Mouse (Mus musculus) cerebellum, adult (tissue): ENCODE data around the gene Sugct.

Source experiments
- ATAC-seq: cut with Nextera tagmentation; 2 replicates; pipeline ENCODE4 v1.9.2; 2017; ENCODE audit warnings: mild to moderate bottlenecking, moderate library complexity, mixed read lengths; ENCODE audit not compliant: insufficient number of reproducible peaks, low FRiP score, low TSS enrichment

Gene Sugct

GRCm38 (mm10) chr13:17694911-17695699, at the start of gene Sugct, which contains the start of gene Mplkip:
Gene Sugct (minus strand): TSS chr13:17695553.
Gene Mplkip (plus strand): TSS chr13:17695192.
- ATAC-seq: peak; percentile 95

- no peak for ATAC-seq
Observed at GRCm38 (mm10) chr13:17728798-17729197, 33.4 kb upstream of the Sugct start.

GRCm38 (mm10) chr13:17727922-17728321, 32.6 kb upstream of the Sugct start:
- no peak for ATAC-seq

- ATAC-seq: no peak
Observed at GRCm38 (mm10) chr13:17717357-17717756, 22.0 kb upstream of the Sugct start.

GRCm38 (mm10) chr13:17708784-17709311, 13.5 kb upstream of the Sugct start:
- no peak for ATAC-seq

GRCm38 (mm10) chr13:17705188-17705826, 10.0 kb upstream of the Sugct start:
- no peak for ATAC-seq

GRCm38 (mm10) chr13:17702311-17702710, 7.0 kb upstream of the Sugct start:
- no peak for ATAC-seq

GRCm38 (mm10) chr13:17701322-17701721, 6.0 kb upstream of the Sugct start:
- ATAC-seq: no peak

GRCm38 (mm10) chr13:17700090-17700715, 4.8 kb upstream of the Sugct start:
- no peak for ATAC-seq

- 0 out of 2 replicates have a peak, but pooled peaks have one; percentile 1 for ATAC-seq
Observed at GRCm38 (mm10) chr13:17695898-17696580, 686 bp upstream of the Sugct start.

- ATAC-seq: peak; percentile 62
Observed at GRCm38 (mm10) chr13:17694414-17694813, 939 bp downstream of the Sugct start.

GRCm38 (mm10) chr13:17693816-17694215, 1.5 kb downstream of the Sugct start:
- ATAC-seq: no peak

- ATAC-seq: no peak
Observed at GRCm38 (mm10) chr13:17691436-17691835, 3.9 kb downstream of the Sugct start.

- no peak for ATAC-seq
Observed at GRCm38 (mm10) chr13:17690686-17691085, 4.7 kb downstream of the Sugct start.

- no peak for ATAC-seq
Observed at GRCm38 (mm10) chr13:17689461-17689860, 5.9 kb downstream of the Sugct start.

GRCm38 (mm10) chr13:17671122-17671521, 24.2 kb downstream of the Sugct start:
- no peak for ATAC-seq

- ATAC-seq: no peak
Observed at GRCm38 (mm10) chr13:17667380-17667779, 28.0 kb downstream of the Sugct start.

GRCm38 (mm10) chr13:17642294-17642693, 53.1 kb downstream of the Sugct start:
- ATAC-seq: no peak

GRCm38 (mm10) chr13:17638008-17638407, 57.3 kb downstream of the Sugct start:
- no peak for ATAC-seq

GRCm38 (mm10) chr13:17627108-17627507, 68.2 kb downstream of the Sugct start:
- ATAC-seq: no peak
